Mouse (Mus musculus) neural tube, embryonic 12.5 days (tissue): ENCODE results near the gene Dennd4a. TPM values are rescaled to one million over a fixed set of nuclear protein-coding genes. Genes with fewer than 3 reads are reported as not detected.
A peak's percentile ranks its signal among the peaks of the same experiment; 100 is the strongest.

Experiments
- ATAC-seq: fragments of 200-750 bp; cut with Nextera tagmentation; 2 replicates; pipeline ENCODE4 v1.8.0; 2017; ENCODE audit warnings: low read depth, mild to moderate bottlenecking, moderate TSS enrichment, moderate library complexity; ENCODE audit not compliant: low FRiP score
- H3K27ac ChIP-seq: fragments of 300-500 bp; sonication (generic); 2 replicates; pipeline ENCODE4 v1.5.1; 2016
- H3K27me3 ChIP-seq: fragments of 300-500 bp; sonication (generic); replicated peaks from 2 replicates; pipeline ENCODE4 v1.6.1; 2016; ENCODE audit warnings: mild to moderate bottlenecking
- H3K36me3 ChIP-seq: fragments of 300-500 bp; sonication (generic); 2 replicates; pipeline ENCODE4 v1.6.1; 2016; ENCODE audit warnings: mild to moderate bottlenecking
- H3K4me1 ChIP-seq: fragments of 300-500 bp; sonication (generic); 2 replicates; pipeline ENCODE4 v1.6.1; 2016
- H3K4me2 ChIP-seq: fragments of 300-500 bp; sonication (generic); replicated peaks from 2 replicates; pipeline ENCODE4 v1.6.1; 2016; ENCODE audit warnings: mild to moderate bottlenecking
- H3K4me3 ChIP-seq: fragments of 300-500 bp; sonication (generic); 2 replicates; pipeline ENCODE4 v1.5.1; 2016
- H3K9ac ChIP-seq: fragments of 300-500 bp; sonication (generic); 2 replicates; pipeline ENCODE4 v1.6.1; 2016; ENCODE audit warnings: mild to moderate bottlenecking
- H3K9me3 ChIP-seq: fragments of 300-500 bp; sonication (generic); 2 replicates; pipeline ENCODE4 v1.6.1; 2016; ENCODE audit warnings: mild to moderate bottlenecking
- WGBS: fragments of 180-500 bp; shearing (Covaris S2); methylation state at CpG from one replicate; pipeline ENCODE4 v1.1.7; 2016; 5-methylcytosine and 5-hydroxymethylcytosine counted together
- polyA plus RNA-seq: library from polyadenylated mRNA; unstranded; fragments of >200 nt; fragmentation: Nextera tagmentation; extraction: Ambion mirVana; gene quantifications from 2 replicates; pipeline ENCODE4 v1.2.1, GENCODE M21; 2016

The Dennd4a gene
- polyA plus RNA-seq, 1 experiment from 2014 or later = 11.0 TPM

GRCm38 (mm10) chr9:64960117-64960977 is 149.2 kb downstream of the Dennd4a start, which contains the start of gene Ints14:
Gene Ints14, plus strand, starts transcription at chr9:64960905.
- Histone ChIP-seq H3K36me3 (peaks cover 16% of the 10 kb centered on the region), H3K9ac (peak within 1 kb of the TSS; percentile 80), H3K4me3 (peak within 1 kb of the TSS; percentile 67), H3K9me3 (no peaks in the 10 kb centered on the region), H3K4me1 (peaks cover 7% of the 10 kb centered on the region), H3K4me2 (peak within 1 kb of the TSS; percentile 67), H3K27me3 (no peaks in the 10 kb centered on the region), H3K27ac (peak within 1 kb of the TSS; percentile 51)
- 5% methylated on average over 29 of the region's 29 CpGs for WGBS
- peak; percentile 96 for ATAC-seq

DNA sequence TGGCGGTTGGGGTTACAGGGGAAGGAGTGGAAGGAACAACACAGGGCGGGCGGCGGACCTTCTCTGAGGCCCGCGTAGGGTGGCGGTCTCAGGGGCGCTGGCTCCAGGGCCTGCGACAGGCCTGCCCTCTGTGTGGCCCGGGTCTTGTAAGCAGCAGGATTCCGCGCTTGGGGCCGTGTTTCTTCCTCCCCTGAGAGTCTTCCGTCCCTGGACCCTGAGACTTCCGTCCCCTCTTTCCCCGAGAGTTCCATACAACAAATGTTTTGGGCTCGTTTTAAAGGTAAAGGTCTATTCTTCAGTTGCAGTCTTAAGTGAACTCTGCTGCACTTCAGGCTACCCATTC is 149.8 kb downstream of the Dennd4a start:
- no peaks in the 10 kb centered on the region for H3K9me3 ChIP-seq
- peaks cover 7% of the 10 kb centered on the region for H3K4me1 ChIP-seq
- peak overlapping the region; percentile 51 for H3K27ac ChIP-seq
- peak overlapping the region; percentile 80 for H3K9ac ChIP-seq
- ATAC-seq = peak; percentile 76
- peaks cover 22% of the 10 kb centered on the region for H3K36me3 ChIP-seq
- peak overlapping the region; percentile 67 for H3K4me2 ChIP-seq
- no peaks in the 10 kb centered on the region for H3K27me3 ChIP-seq
- H3K4me3 ChIP-seq = peak overlapping the region; percentile 67
- WGBS = 1% methylated on average over 17 of the region's 17 CpGs

Other genes with a start within 250 kb of the Dennd4a start
- 304 and 317 TPM in 2 replicates for gene Rab11a, start 73.6 kb upstream of the Dennd4a start, polyA plus RNA-seq
- 0.04 TPM in 1 of 2 replicates, not detected in the other for gene Slc24a1, start 140.3 kb downstream of the Dennd4a start, polyA plus RNA-seq
- 55.1 and 61.6 TPM in 2 replicates for gene Ints14, start 149.6 kb downstream of the Dennd4a start, polyA plus RNA-seq
- 165 and 166 TPM in 2 replicates for gene Hacd3, start 210.4 kb downstream of the Dennd4a start, polyA plus RNA-seq
- gene Dpp8, start 221.1 kb downstream of the Dennd4a start, polyA plus RNA-seq = 48.9 and 53.5 TPM in 2 replicates